Mouse (Mus musculus) heart, postnatal 0 days (tissue): ENCODE measurements around the gene Nsun5. TPM values are rescaled to one million over a fixed set of nuclear protein-coding genes. Genes with fewer than 3 reads are reported as not detected.

Source experiments
- ATAC-seq: fragments of 200-750 bp; cut with Nextera tagmentation; 2 replicates; pipeline ENCODE4 v1.8.0; 2017; ENCODE audit warnings: low read depth, moderate number of reproducible peaks, moderate library complexity; ENCODE audit not compliant: insufficient read depth
- DNase-seq: peaks from one replicate; pipeline ENCODE4 v3.0.0-alpha.2; 2016; ENCODE audit warnings: low spot score
- H3K27ac ChIP-seq: fragments of 300-500 bp; sonication (generic); 2 replicates; pipeline ENCODE4 v1.5.1; 2014; ENCODE audit warnings: low read depth, mild to moderate bottlenecking
- H3K27me3 ChIP-seq: fragments of 300-500 bp; sonication (generic); 2 replicates; pipeline ENCODE4 v1.6.1; 2014; ENCODE audit warnings: low read length, mixed read lengths; ENCODE audit not compliant: control insufficient read depth, insufficient read depth
- H3K36me3 ChIP-seq: fragments of 300-500 bp; sonication (generic); replicated peaks from 2 replicates; pipeline ENCODE4 v1.6.1; 2014; ENCODE audit warnings: low read length, mixed read lengths; ENCODE audit not compliant: control insufficient read depth, insufficient read depth
- H3K4me1 ChIP-seq: fragments of 300-500 bp; sonication (generic); 2 replicates; pipeline ENCODE4 v1.6.1; 2014; ENCODE audit warnings: antibody characterized with exemption; ENCODE audit not compliant: control insufficient read depth, insufficient read depth
- H3K4me2 ChIP-seq: fragments of 300-500 bp; sonication (generic); 2 replicates; pipeline ENCODE4 v1.6.1; 2014; ENCODE audit warnings: low read depth, mild to moderate bottlenecking, low read length, moderate library complexity
- H3K4me3 ChIP-seq: fragments of 300-500 bp; sonication (generic); 2 replicates; pipeline ENCODE4 v1.5.1; 2014; ENCODE audit warnings: low read depth, low read length
- H3K9ac ChIP-seq: fragments of 300-500 bp; sonication (generic); replicated peaks from 2 replicates; pipeline ENCODE4 v1.6.1; 2014; ENCODE audit warnings: low read depth, low read length, mixed read lengths
- H3K9me3 ChIP-seq: fragments of 300-500 bp; sonication (generic); replicated peaks from 2 replicates; pipeline ENCODE4 v1.6.1; 2016; ENCODE audit warnings: low read length; ENCODE audit not compliant: control insufficient read depth
- CTCF ChIP-seq: IDR thresholded peaks from 2 replicates; pipeline ENCODE4 v1.5.1; 2016; ENCODE audit warnings: antibody characterized with exemption, control low read depth, low read depth
- EP300 ChIP-seq: IDR thresholded peaks from 2 replicates; pipeline ENCODE4 v1.6.1; 2016; ENCODE audit warnings: antibody characterized with exemption, low read depth
- WGBS: fragments of 180-500 bp; shearing (Covaris S2); extraction: QIAGEN DNeasy Blood & Tissue Kit; methylation state at CpG from one replicate; pipeline ENCODE4 v1.1.7; 2014; 5-methylcytosine and 5-hydroxymethylcytosine counted together
- polyA plus RNA-seq: library from polyadenylated mRNA; unstranded; fragments of >200 nt; fragmentation: Nextera tagmentation; extraction: Ambion mirVana; gene quantifications from 2 replicates; pipeline ENCODE4 v1.2.1, GENCODE M21; 2015
- total RNA-seq: library from RNA; depleted of rRNA; stranded (reverse); fragments of >200 nt; gene quantifications from 2 replicates; pipeline ENCODE4 v1.2.3, GENCODE M21; 2014; ENCODE audit warnings: low replicate concordance

Nsun5 gene
- total and polyA plus RNA-seq, 2 experiments from 2014 or later = 8.7 to 13.1 TPM

DNA sequence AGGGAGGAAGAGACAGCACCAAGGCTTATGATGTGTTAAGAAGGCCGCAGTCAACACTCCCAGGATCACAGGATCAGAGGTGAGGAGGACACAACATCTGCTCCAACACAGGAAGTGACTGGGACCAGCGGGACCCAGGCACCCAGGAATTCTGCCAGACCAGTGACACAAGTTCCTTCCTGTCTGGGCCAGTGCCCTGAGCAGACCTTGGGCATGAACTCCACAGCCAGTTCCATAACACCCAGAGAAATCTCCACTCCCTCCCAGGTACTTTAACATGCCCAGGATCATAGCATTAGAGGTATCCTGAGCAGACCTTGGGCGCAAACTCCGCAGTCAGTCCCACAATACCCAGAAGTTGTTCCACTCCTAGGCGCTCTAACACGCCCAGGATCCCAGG is 38.6 kb upstream of the Nsun5 start:
- H3K4me3 ChIP-seq = no peak overlapping the region
- H3K9me3 ChIP-seq = no peaks in the 10 kb centered on the region
- WGBS = 78% methylated on average over 6 of the region's 6 CpGs

DNA sequence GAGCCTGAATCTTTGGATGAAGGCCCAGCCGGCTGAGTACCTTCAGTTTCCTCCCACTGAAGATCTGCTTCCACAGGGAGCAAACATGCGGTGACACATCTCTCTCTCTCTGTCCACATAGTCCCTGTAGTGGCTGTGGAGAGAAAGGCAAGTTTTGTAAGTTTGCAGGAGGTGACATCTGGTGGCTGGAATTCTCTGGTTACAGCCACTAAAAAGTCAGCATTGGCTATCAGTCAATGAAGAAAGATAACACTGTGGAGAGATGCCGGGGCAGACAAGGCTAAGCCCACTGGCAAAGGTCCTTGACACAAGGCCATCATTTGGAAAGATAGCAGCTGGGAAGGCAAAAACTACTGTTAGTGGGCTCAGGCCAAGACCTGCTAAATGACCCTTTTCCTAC is 32.2 kb upstream of the Nsun5 start:
- DNase-seq (peak; percentile 28), ATAC-seq (no peak; the same call in 1 of the 2 replicates)
- Histone ChIP-seq H3K27me3 (0 out of 2 replicates have a peak, but pooled peaks cover 6% of the 10 kb centered on the region), H3K9me3 (no peaks in the 10 kb centered on the region), H3K9ac (no peak overlapping the region), H3K27ac (no peak overlapping the region), H3K4me2 (no peak overlapping the region), H3K4me1 (no peaks in the 10 kb centered on the region), H3K4me3 (no peak overlapping the region), H3K36me3 (no peaks in the 10 kb centered on the region)
- 29% methylated on average over 3 of the region's 3 CpGs for WGBS
- TF ChIP-seq CTCF (peak; percentile 59), EP300 (no peak)

More for the DNA sequence above, 38.6 kb upstream of the Nsun5 start:
- no peak overlapping the region for H3K9ac ChIP-seq
- DNase-seq (no peak), ATAC-seq (no peak)
- H3K36me3 ChIP-seq = no peaks in the 10 kb centered on the region
- H3K27me3 ChIP-seq = no peaks in the 10 kb centered on the region
- H3K4me1 ChIP-seq = no peaks in the 10 kb centered on the region
- no peak overlapping the region for H3K4me2 ChIP-seq
- TF ChIP-seq EP300 = no peak
- no peak for TF ChIP-seq CTCF
- H3K27ac ChIP-seq = no peak overlapping the region

DNA sequence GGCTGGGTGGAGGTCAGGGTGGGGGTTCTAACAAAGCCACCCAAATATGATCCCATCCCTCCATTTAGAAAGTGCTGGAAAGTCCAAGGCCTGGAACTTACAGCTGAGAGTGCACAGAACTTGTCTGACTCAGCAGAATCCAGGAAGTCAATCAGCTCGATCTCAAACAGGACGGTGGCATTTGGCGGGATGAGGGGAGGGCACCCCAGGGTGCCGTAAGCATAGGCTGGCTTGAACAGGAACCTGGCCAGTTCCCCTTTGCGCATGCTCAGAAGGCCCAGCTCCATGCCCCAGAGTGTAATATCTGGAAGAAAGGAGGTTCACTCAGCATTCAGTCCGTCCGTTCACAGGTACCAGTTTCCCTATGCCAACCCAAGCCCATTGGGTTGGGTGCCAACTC is 23.8 kb upstream of the Nsun5 start:
- H3K36me3 ChIP-seq = no peaks in the 10 kb centered on the region
- TF ChIP-seq CTCF (no peak), EP300 (no peak)
- H3K4me2 ChIP-seq = no peak overlapping the region
- no peak for DNase-seq
- no peak for ATAC-seq
- H3K9ac ChIP-seq = no peak overlapping the region
- H3K9me3 ChIP-seq = no peaks in the 10 kb centered on the region
- H3K27ac ChIP-seq = no peak overlapping the region
- 0 out of 2 replicates have a peak, but pooled peaks cover 5% of the 10 kb centered on the region for H3K27me3 ChIP-seq
- H3K4me1 ChIP-seq = no peaks in the 10 kb centered on the region
- no peak overlapping the region for H3K4me3 ChIP-seq
- 60% methylated on average over 7 of the region's 7 CpGs for WGBS

DNA sequence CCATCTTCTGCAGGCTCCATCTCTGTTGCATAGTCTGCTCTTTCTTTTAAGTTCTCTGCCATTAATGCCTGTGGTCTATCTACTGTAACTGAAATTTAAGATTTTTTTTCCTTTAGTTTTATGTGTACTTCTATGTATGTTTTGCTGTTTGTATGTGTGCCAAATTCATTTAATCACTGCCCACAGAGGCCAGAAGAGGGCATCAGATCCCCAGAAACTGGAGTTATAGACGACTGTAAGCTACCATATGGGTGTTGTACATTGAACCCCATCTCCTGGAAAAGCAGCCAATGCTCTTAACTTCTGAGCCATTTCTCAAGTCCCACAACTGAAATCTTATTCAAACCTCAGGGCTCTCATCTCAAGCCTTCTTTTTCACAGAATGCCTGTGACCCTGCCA is 23.3 kb upstream of the Nsun5 start:
- WGBS = 29% methylated on average over 1 of the region's 1 CpGs
- Histone ChIP-seq H3K27me3 (0 out of 2 replicates have a peak, but pooled peaks cover 5% of the 10 kb centered on the region), H3K9ac (no peak overlapping the region), H3K4me1 (no peaks in the 10 kb centered on the region), H3K27ac (no peak overlapping the region), H3K4me2 (no peak overlapping the region), H3K9me3 (no peaks in the 10 kb centered on the region), H3K36me3 (no peaks in the 10 kb centered on the region), H3K4me3 (no peak overlapping the region)
- no peak for ATAC-seq
- no peak for TF ChIP-seq EP300
- peak; percentile 52 for TF ChIP-seq CTCF
- no peak for DNase-seq

DNA sequence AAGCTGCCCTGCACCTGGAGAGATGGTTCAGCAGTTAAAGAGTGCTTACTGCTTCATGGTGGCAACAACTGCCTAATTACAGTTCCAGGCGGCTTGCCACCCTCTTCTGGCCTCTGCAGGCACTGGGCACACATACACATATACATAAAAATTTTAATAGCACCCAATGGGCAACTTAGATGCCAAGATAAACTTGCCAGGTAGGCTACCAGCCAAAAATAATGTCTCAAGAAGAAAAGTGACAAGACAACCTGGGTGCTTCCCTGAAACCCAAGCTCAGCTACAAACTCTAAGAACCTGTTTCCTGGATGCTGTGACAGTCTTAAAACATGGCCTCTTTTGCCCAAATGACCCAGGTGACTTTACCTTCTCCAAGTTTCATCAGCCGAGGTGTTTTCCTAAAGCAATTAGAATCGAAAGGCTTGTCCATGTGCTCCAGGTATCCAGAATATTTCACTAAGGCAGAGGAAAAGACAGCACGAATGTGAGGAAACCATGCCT is 22.2 kb upstream of the Nsun5 start:
- no peak overlapping the region for H3K27ac ChIP-seq
- ATAC-seq = no peak
- 62% methylated on average over 4 of the region's 4 CpGs for WGBS

DNA sequence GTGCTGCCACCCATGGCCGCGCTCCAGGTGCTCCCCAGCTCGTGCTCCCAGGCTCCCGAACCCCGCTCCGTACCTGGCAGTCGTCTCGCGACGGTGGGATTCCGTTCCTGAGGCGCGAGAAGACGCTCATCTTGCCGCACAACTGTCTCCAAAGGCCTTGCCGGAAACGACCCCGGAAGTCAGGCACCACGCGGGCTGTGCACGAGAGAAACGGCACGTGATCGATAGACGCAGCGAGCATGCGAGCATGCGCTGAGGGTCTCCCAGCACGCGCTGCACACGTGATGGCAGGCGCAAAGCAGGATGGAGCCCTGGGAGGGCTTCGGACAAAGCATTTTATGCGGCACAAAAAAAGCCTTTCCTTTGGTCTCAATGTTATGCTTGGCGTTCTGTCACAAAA is 19.9 kb upstream of the Nsun5 start, which contains the start of gene Fkbp6:
Fkbp6 (minus strand) TSS at position 183 of the 400 bp plus-strand sequence.
- Histone ChIP-seq H3K36me3 (no peaks in the 10 kb centered on the region), H3K4me2 (no peak within 1 kb of the TSS), H3K27ac (no peak within 1 kb of the TSS), H3K9me3 (no peaks in the 10 kb centered on the region), H3K27me3 (peaks cover 17% of the 10 kb centered on the region), H3K9ac (no peak within 1 kb of the TSS), H3K4me3 (no peak within 1 kb of the TSS), H3K4me1 (no peaks in the 10 kb centered on the region)
- no peak for ATAC-seq
- no peak for DNase-seq
- 90% methylated on average over 35 of the region's 35 CpGs for WGBS
- TF ChIP-seq CTCF (no peak), EP300 (no peak)

More for the DNA sequence above, 22.2 kb upstream of the Nsun5 start:
- Histone ChIP-seq H3K4me3 (no peak overlapping the region), H3K27me3 (0 out of 2 replicates have a peak, but pooled peaks cover 5% of the 10 kb centered on the region), H3K36me3 (no peaks in the 10 kb centered on the region), H3K9me3 (no peaks in the 10 kb centered on the region), H3K4me1 (no peaks in the 10 kb centered on the region), H3K4me2 (no peak overlapping the region), H3K9ac (no peak overlapping the region)
- no peak for DNase-seq
- no peak for TF ChIP-seq CTCF
- no peak for TF ChIP-seq EP300
